Mouse (Mus musculus) small intestine, adult 2 months (tissue): ENCODE measurements at regions not wholly inside any gene's neighbourhood (a gene's known extent, or its start where the extent isn't known, plus 50 kb on each side); places are given as distances from the start of the nearest gene placed in this dataset.

Experiments used
- H3K27ac ChIP-seq: fragments of 200-500 bp; 2 replicates; pipeline ENCODE4 v1.5.1; 2012; ENCODE audit warnings: low read depth, low read length, control low read depth, inconsistent platforms; ENCODE audit not compliant: insufficient read depth
- H3K27me3 ChIP-seq: fragments of 200-500 bp; 2 replicates; pipeline ENCODE4 v1.6.1; 2012; ENCODE audit warnings: mild to moderate bottlenecking, moderate library complexity, low read length, inconsistent platforms; ENCODE audit not compliant: control insufficient read depth, insufficient read depth
- H3K36me3 ChIP-seq: fragments of 200-500 bp; 2 replicates; pipeline ENCODE4 v1.6.1; 2012; ENCODE audit warnings: mild to moderate bottlenecking, low read length, control low read depth, inconsistent platforms; ENCODE audit not compliant: control insufficient read depth, insufficient read depth
- H3K4me1 ChIP-seq: fragments of 200-500 bp; 2 replicates; pipeline ENCODE4 v1.6.1; 2012; ENCODE audit warnings: low read length, inconsistent platforms, mixed read lengths; ENCODE audit not compliant: control insufficient read depth, insufficient read depth, insufficient read length
- H3K4me3 ChIP-seq: fragments of 200-500 bp; 2 replicates; pipeline ENCODE4 v1.5.1; 2012; ENCODE audit warnings: low read depth, mild to moderate bottlenecking, control low read depth, inconsistent platforms, low read length, moderate library complexity
- CTCF ChIP-seq: fragments of 200-500 bp; IDR thresholded peaks from 2 replicates; pipeline ENCODE4 v1.5.1; 2012; ENCODE audit warnings: low read depth, mild to moderate bottlenecking, control low read depth, inconsistent platforms, low read length, moderate library complexity, mixed read lengths; ENCODE audit not compliant: insufficient replicate concordance, insufficient read length; ENCODE audit errors: extremely low read depth
- POLR2A ChIP-seq: fragments of 200-500 bp; IDR thresholded peaks from 2 replicates; pipeline ENCODE4 v1.6.1; 2012; ENCODE audit warnings: low read depth, mild to moderate bottlenecking, control low read depth, inconsistent platforms, low read length, moderate library complexity
- WGBS: fragments of 180-500 bp; shearing (Covaris S2); methylation state at CpG from one replicate; pipeline ENCODE4 v1.1.7; 2018; 5-methylcytosine and 5-hydroxymethylcytosine counted together

GRCm38 (mm10) chr1:88878831-88879230 is 176.8 kb upstream of the Arl4c start:
- H3K27ac ChIP-seq, result no peak overlapping the region
- no peaks in the 10 kb centered on the region for H3K4me1 ChIP-seq
- TF ChIP-seq POLR2A (no peak), CTCF (no peak)
- H3K36me3 ChIP-seq, result no peaks in the 10 kb centered on the region
- WGBS, result 37% methylated on average over 10 of the region's 10 CpGs
- no peak overlapping the region for H3K4me3 ChIP-seq
- no peaks in the 10 kb centered on the region for H3K27me3 ChIP-seq

GRCm38 (mm10) chr1:88879367-88879766 is 177.3 kb upstream of the Arl4c start:
- TF ChIP-seq POLR2A (no peak), CTCF (no peak)
- H3K27me3 ChIP-seq, result no peaks in the 10 kb centered on the region
- 73% methylated on average over 5 of the region's 5 CpGs for WGBS
- no peaks in the 10 kb centered on the region for H3K36me3 ChIP-seq
- H3K4me1 ChIP-seq, result no peaks in the 10 kb centered on the region
- H3K4me3 ChIP-seq, result no peak overlapping the region
- H3K27ac ChIP-seq, result no peak overlapping the region

- no peak for TF ChIP-seq CTCF
- no peak for TF ChIP-seq POLR2A
- Histone ChIP-seq H3K27ac (no peak overlapping the region), H3K27me3 (no peaks in the 10 kb centered on the region), H3K36me3 (no peaks in the 10 kb centered on the region), H3K4me3 (no peak overlapping the region), H3K4me1 (no peaks in the 10 kb centered on the region)
- WGBS, result 88% methylated on average over 4 of the region's 4 CpGs
These were observed 179.2 kb upstream of the Sh3bp4 start for GRCm38 (mm10) chr1:88891041-88891440.

GRCm38 (mm10) chr1:88902426-88902825 is 167.8 kb upstream of the Sh3bp4 start:
- Histone ChIP-seq H3K36me3 (no peaks in the 10 kb centered on the region), H3K27ac (no peak overlapping the region), H3K4me1 (no peaks in the 10 kb centered on the region), H3K4me3 (no peak overlapping the region), H3K27me3 (no peaks in the 10 kb centered on the region)
- WGBS, result 74% methylated on average over 8 of the region's 8 CpGs
- TF ChIP-seq POLR2A (no peak), CTCF (no peak)

GRCm38 (mm10) chr1:88907766-88908463 is 162.3 kb upstream of the Sh3bp4 start:
- 83% methylated on average over 14 of the region's 14 CpGs for WGBS
- Histone ChIP-seq H3K27ac (no peak overlapping the region), H3K36me3 (no peaks in the 10 kb centered on the region), H3K4me1 (no peaks in the 10 kb centered on the region), H3K27me3 (no peaks in the 10 kb centered on the region), H3K4me3 (no peak overlapping the region)
- TF ChIP-seq POLR2A (no peak), CTCF (no peak)

- no peak overlapping the region for H3K27ac ChIP-seq
- no peaks in the 10 kb centered on the region for H3K4me1 ChIP-seq
- H3K36me3 ChIP-seq, result no peaks in the 10 kb centered on the region
- 72% methylated on average over 8 of the region's 8 CpGs for WGBS
- H3K27me3 ChIP-seq, result no peaks in the 10 kb centered on the region
- no peak for TF ChIP-seq CTCF
- no peak for TF ChIP-seq POLR2A
- no peak overlapping the region for H3K4me3 ChIP-seq
These were observed 161.5 kb upstream of the Sh3bp4 start for GRCm38 (mm10) chr1:88908683-88909082.

GRCm38 (mm10) chr1:88909314-88909713 is 160.9 kb upstream of the Sh3bp4 start:
- Histone ChIP-seq H3K4me1 (no peaks in the 10 kb centered on the region), H3K36me3 (no peaks in the 10 kb centered on the region), H3K4me3 (no peak overlapping the region), H3K27ac (no peak overlapping the region), H3K27me3 (no peaks in the 10 kb centered on the region)
- 77% methylated on average over 4 of the region's 4 CpGs for WGBS
- TF ChIP-seq CTCF (no peak), POLR2A (no peak)

GRCm38 (mm10) chr1:88909864-88910573 is 160.2 kb upstream of the Sh3bp4 start:
- Histone ChIP-seq H3K27me3 (no peaks in the 10 kb centered on the region), H3K4me1 (no peaks in the 10 kb centered on the region), H3K27ac (no peak overlapping the region), H3K36me3 (no peaks in the 10 kb centered on the region), H3K4me3 (no peak overlapping the region)
- 74% methylated on average over 6 of the region's 6 CpGs for WGBS
- TF ChIP-seq POLR2A (no peak), CTCF (no peak)
